Mouse (Mus musculus): Measurements from ENCODE around the gene Elovl7.

Elovl7 gene

DNA sequence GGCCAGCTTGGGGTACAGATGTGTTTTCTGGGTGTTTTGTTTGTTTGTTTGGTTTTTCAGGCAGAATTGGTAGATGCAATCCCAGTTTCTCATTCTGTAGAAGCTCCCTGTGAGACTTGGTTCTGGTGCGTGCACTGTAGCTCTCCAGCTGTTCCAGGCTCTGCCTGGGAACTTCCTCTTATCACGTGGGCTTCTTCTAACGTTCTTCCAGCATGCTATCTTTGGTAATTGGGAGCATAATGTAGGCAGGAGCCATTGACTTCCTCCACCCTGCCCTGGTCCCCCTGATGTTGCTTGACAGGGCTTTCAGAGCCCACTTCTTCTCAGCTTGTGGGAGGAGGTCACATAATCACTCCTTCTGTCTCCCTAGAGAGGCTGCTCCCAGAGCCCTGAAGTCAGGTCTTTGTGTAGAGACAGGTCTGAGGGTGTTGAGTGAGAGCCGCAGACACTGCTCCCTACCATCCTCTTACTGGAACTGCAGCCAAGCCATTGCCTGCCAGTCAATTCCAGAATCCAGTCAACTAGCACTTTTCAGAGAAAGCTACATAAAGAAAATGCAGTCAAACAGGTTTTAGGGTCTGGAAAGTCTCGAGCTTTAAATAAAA lies 86.2 kb downstream of the Elovl7 start:
- in situ Hi-C loops (cut with MboI; ENCODE audit: low sequenced_read_pairs), result no loop called here

GRCm38 (mm10) chr13:108301411-108301810 lies 87.2 kb downstream of the Elovl7 start:
- in situ Hi-C loops (cut with MboI; ENCODE audit: low sequenced_read_pairs), result no loop called here

- in situ Hi-C loops (cut with MboI; ENCODE audit: low sequenced_read_pairs), result no loop called here
Observed at GRCm38 (mm10) chr13:108302957-108303675, 88.9 kb downstream of the Elovl7 start.

DNA sequence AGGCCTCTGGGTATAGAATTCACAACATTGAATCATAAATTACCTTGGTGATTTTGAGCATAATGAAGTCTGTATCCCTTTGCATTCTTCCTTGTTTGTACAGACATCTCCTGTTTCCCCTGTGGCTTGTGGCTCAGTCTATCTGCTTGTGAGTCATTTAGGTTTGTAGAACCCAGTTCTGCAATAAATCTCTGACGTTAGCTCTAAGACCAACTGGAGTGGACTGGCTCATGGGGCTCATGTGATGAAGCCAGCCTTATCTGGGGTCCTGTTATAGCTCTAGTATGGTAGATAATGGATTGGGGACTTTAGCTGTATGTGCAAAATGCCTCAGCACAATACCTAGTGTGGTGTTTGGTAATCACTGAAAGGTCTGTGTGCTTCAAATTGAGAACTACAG lies 89.6 kb downstream of the Elovl7 start:
- in situ Hi-C loops (cut with MboI; ENCODE audit: low sequenced_read_pairs), result no loop called here

GRCm38 (mm10) chr13:108304680-108305079 lies 90.5 kb downstream of the Elovl7 start:
- in situ Hi-C loops (cut with MboI; ENCODE audit: low sequenced_read_pairs), result no loop called here

DNA sequence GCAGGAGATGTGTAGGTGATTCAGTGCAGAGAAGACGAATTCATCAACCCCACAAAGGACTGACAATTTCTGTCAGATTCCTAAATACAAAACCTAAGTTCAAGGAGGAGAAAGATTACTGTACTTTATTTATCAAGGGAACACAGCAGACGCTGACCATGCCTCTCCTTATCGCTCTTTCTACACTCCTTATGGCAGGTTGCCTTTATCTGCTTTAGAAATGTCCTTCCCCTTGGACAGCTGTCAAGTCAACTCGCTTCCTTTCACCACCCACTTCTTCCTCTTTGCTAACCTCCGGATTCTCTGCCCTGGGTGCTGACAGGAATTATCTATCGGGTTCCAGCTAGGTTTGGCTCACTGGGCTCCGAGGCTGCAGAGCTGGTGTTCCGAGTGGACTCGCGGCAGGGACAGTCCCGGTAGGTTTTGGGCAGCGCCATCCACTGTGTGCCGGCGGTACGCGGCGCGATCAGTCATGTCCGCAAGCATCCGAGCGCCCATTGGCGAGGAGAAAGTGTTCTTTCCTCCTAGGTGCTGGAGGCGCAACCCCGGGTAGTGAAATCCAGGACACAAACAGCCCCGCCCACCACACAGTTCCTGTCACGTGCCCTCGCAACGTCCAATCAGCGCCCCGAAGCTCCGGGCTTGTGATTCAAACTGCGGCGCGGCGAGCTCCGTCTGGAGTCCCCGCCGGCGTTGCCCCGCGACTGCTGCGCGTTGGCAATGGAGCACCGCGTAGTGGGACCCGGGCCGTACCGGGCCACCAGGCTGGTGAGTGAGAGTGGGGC lies 101.7 kb downstream of the Elovl7 start, which contains the start of gene Depdc1b:
Depdc1b (plus strand) TSS at position 631 of the 785 bp plus-strand sequence.
- in situ Hi-C loops (cut with MboI; ENCODE audit: low sequenced_read_pairs), result loop anchor here (10.0 kb wide), 1 partner anchor 121 kb away; no protein-coding TSS in a partner anchor

DNA sequence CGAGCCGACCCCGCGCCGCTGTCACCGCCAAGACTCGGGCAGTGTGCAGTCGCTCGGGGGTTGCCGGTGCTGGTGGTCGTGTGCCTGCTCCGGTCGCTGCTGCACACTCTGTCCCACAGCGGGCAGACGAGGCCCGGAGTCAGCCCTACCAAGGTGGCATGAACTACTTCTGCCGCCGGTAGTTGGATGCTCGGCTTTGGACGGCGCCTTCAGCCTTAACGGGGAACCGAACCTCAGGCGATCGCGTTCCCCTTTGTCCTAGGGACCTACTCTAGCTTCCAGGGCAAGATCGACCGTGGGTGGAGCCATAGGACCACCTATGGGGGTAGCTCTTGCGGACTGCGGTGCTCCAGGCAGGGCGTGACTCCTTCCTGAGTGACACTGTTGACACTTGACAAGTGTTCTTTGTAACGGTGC lies 102.3 kb downstream of the Elovl7 start:
- in situ Hi-C loops (cut with MboI; ENCODE audit: low sequenced_read_pairs), result loop anchor here (10.0 kb wide), 1 partner anchor 122 kb away; no protein-coding TSS in a partner anchor

- in situ Hi-C loops (cut with MboI; ENCODE audit: low sequenced_read_pairs), result loop anchor here (10.0 kb wide), 1 partner anchor 123 kb away; no protein-coding TSS in a partner anchor
Observed at GRCm38 (mm10) chr13:108317414-108317813, 103.2 kb downstream of the Elovl7 start.

GRCm38 (mm10) chr13:108319028-108319427 lies 104.8 kb downstream of the Elovl7 start:
- in situ Hi-C loops (cut with MboI; ENCODE audit: low sequenced_read_pairs), result loop anchor here (10.0 kb wide), 1 partner anchor 124 kb away; no protein-coding TSS in a partner anchor

DNA sequence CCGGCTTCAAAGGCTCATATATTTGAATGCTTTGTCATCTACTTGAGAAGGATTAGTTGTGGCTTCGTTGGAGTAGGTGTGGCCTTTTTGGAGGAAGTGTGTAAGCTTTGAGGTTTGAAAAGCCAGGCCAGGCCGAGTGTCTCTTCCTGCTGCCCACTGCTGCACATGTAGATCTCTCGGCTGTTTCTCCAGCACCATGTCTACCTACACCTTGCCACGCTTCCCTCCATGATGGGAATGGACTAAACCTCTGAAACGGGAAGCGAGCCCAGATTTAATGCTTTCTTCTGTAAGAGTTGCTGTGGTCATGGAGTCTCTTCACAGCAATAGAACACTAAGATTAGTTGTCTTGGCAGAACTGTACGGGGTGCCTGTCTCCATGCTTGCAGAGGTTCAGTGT lies 106.0 kb downstream of the Elovl7 start:
- in situ Hi-C loops (cut with MboI; ENCODE audit: low sequenced_read_pairs), result no loop called here

- in situ Hi-C loops (cut with MboI; ENCODE audit: low sequenced_read_pairs), result no loop called here
Observed at GRCm38 (mm10) chr13:108322466-108322865, 108.3 kb downstream of the Elovl7 start.

GRCm38 (mm10) chr13:108323317-108323716 lies 109.1 kb downstream of the Elovl7 start:
- in situ Hi-C loops (cut with MboI; ENCODE audit: low sequenced_read_pairs), result no loop called here

DNA sequence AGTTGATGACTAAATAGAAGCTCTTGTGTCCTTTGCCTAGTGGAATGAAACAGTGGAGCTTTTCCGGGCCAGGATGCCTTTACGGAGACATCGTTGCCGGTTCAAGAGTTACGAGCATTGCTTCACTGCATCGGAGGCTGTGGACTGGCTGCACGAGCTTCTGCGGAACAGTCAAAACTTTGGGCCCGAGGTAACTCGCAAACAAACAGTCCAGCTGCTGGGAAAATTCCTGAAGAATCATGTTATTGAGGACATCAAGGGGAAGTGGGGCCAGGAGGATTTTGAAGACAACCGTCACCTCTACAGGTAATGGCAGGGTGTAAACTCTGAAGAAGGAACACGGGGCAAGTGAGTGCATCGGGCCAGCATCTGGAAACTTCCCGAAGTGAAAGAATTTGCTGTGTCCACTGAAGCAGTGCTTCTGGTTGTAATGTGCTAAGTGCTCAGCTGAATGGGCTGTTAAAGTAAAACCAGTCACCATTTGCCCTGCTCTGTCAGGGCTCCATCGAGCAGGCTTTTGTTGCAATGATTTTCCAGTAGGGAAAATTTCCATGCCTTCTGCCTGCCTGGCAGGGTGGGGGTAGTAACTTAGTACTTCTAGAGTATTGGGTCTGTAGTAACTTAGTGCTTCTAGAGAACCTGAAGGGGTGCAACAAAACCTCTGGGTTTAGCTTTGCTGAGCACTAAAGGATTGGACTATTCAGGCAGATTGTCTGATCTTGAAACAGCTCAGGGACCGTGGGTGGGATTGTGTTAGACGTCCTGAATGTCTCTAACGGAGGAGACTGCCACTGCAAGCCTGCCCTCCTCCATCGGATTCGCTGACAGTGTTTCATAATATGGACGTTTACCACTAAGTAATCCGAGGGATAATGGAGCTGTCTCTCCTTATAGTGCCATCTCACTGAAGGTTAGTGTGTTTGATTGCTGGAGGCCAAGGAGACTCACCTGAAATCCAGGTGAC lies 109.9 kb downstream of the Elovl7 start:
- in situ Hi-C loops (cut with MboI; ENCODE audit: low sequenced_read_pairs), result no loop called here

DNA sequence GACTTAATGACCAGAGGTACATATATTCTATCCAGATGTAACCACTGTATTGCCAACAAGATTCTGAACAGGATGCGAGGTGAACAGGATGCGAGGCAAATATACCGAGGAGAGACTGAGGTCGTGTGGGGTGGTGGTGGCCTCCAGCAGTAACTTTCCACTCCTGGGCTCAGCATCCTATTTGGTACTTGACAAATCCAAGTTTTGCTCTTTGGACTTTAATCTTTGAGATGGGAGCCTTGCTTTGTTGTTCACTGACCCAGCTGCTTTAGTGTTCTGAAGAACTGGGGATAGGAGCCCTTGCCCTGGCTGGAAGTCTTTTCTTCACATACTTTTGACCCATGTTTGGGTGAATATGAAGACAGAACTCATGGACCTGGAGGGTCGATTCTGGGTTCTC lies 111.7 kb downstream of the Elovl7 start:
- in situ Hi-C loops (cut with MboI; ENCODE audit: low sequenced_read_pairs), result no loop called here

GRCm38 (mm10) chr13:108326351-108326750 lies 112.1 kb downstream of the Elovl7 start:
- in situ Hi-C loops (cut with MboI; ENCODE audit: low sequenced_read_pairs), result no loop called here

DNA sequence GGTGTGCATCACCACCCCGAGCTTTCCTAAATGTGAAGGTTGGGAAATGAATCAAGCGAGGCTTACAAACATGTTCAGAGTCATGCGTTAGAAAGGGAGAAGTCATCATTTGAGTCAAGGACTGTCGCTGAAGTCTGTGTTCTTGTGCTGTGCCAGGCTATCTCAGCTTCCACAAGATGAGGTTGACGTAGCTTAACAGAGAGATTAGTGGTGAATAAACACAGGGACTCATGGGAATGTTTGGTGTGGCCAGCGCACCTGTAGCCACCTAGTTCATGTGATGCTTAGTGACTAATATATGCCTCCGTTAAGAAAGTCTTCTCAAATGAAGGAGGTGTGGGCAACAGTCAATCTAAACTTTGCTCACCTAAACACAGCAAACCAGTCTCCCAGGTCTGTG lies 112.8 kb downstream of the Elovl7 start:
- in situ Hi-C loops (cut with MboI; ENCODE audit: low sequenced_read_pairs), result no loop called here

GRCm38 (mm10) chr13:108328406-108329180 lies 114.4 kb downstream of the Elovl7 start:
- in situ Hi-C loops (cut with MboI; ENCODE audit: low sequenced_read_pairs), result no loop called here

- in situ Hi-C loops (cut with MboI; ENCODE audit: low sequenced_read_pairs), result no loop called here
Observed at GRCm38 (mm10) chr13:108329693-108330092, 115.5 kb downstream of the Elovl7 start.
